Comparison of ENCODE assay signal across 25 mouse cellular contexts in the genomic region with DNA sequence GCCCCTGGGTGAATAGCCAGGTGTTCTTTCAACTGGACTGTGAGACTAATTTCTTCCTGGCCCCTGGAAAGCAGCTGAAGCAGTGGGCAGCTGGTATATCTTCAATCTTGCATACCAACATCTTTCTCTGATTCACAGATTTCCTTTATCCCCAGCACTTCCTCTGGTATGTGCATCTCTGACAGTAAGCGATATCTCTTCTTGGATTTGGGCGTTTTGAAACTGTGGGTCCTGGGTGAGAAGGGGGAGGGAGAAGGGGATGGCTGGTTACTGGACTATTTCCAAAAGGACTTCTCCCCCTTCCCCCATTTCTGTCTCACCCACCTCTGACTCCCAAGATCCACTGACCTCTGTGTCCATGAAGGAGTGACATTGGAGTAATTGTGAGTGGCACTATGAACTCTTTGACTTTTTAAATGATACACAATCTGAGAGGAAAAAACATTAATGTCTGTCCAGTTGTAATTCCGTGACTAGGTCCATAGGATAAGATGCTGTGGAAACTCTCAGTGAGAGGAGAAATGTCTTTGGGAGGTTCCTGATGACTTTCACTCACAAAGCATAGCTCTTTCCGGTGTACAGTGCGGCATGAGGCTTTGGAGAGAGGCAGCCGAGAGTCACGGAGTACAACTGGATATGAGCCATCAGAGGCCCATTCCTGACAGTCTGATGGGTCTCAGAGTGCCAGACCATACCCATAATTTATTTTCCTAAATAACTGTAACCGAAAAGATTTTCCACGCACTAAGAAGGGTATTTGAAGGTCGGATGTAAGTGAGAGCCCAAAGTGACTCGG.
"Had no signal": no experiment of that assay in that cellular context is flagged by ENCODE, and none has a peak within 500 bp of the region (broad histone marks: within the 10 kb centered on the region; RNA-seq: fewer than 3 reads in every experiment).

No protein-coding gene starts in this region.

- H3K4me2 ChIP-seq: heart, embryonic 11.5 days; heart, embryonic 13.5 days; heart, embryonic 15.5 days; hindbrain, embryonic 12.5 days; hindbrain, embryonic 14.5 days; intestine, embryonic 15.5 days; limb, embryonic 13.5 days had no signal

- H3K9ac ChIP-seq: heart, embryonic 13.5 days; heart, embryonic 15.5 days; hindbrain, embryonic 12.5 days; hindbrain, embryonic 14.5 days; intestine, embryonic 15.5 days; limb, embryonic 13.5 days had no signal

- H3K27ac ChIP-seq: gastrocnemius, adult 2 months; heart, embryonic 13.5 days; heart, embryonic 15.5 days; hindbrain, embryonic 10.5 days; hindbrain, embryonic 12.5 days; hindbrain, embryonic 14.5 days; intestine, embryonic 15.5 days; layer of hippocampus, adult 2 months; left cerebral cortex, adult 2 months; limb, embryonic 13.5 days had no signal

- H3K27me3 ChIP-seq: heart, embryonic 13.5 days; heart, embryonic 15.5 days; hindbrain, embryonic 12.5 days; intestine, embryonic 15.5 days had no signal

- H3K4me3 ChIP-seq: gastrocnemius, adult 2 months; heart, embryonic 13.5 days; heart, embryonic 15.5 days; hindbrain, embryonic 10.5 days; hindbrain, embryonic 12.5 days; intestine, embryonic 15.5 days; layer of hippocampus, adult 2 months; left cerebral cortex, adult 2 months; limb, embryonic 13.5 days had no signal

- H3K36me3 ChIP-seq: heart, embryonic 13.5 days; heart, embryonic 15.5 days; hindbrain, embryonic 10.5 days; hindbrain, embryonic 12.5 days; intestine, embryonic 15.5 days; limb, embryonic 13.5 days had no signal

- DNase-seq: gastrocnemius, adult 2 months; gastrocnemius, postnatal 10 days; gastrocnemius, postnatal 25 days; heart, adult 18-20 months; heart, postnatal 10 days; heart, postnatal 4 days; kidney, adult 18-20 months; kidney, adult 8-10 months; kidney, postnatal 10 days; kidney, postnatal 25 days; kidney, postnatal 4 days; liver had no signal

- H3K9me3 ChIP-seq: heart, embryonic 13.5 days; heart, embryonic 15.5 days; hindbrain, embryonic 10.5 days; hindbrain, embryonic 12.5 days; intestine, embryonic 15.5 days; limb, embryonic 13.5 days had no signal

- ATAC-seq: hindbrain, embryonic 16.5 days; inflammation-experienced regulatory T-cells, adult 6 months; intestine, embryonic 15.5 days; intestine, postnatal 0 days had no signal

- H3K4me1 ChIP-seq: hindbrain, embryonic 12.5 days; intestine, embryonic 15.5 days had no signal
